Mouse (Mus musculus): ENCODE results near the gene Nlrp4c.

DNA sequence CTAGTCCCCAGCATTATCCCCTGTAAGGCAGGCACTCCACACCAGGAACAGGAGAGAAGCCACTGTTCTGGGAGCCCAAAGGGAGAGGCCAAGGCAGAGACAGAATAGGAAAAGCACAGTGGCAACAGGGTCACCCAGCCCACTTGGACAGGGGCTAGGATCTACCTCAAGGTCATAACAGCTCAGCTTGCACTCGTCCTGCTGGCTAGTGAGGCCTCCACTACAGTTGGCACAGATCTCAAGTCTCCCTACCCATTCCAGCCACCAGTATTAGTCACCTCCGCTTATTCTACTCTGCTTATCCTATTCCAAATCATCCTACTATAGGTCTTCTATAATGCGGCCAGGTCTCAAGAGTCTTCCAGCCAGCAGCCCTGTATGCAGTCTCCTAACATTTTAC is 108.2 kb downstream of the Nlrp4c start:
- TF ChIP-seq POLR2A (IDR thresholded peaks at IDR 0.05; ENCODE audit: low read depth, low read length) = no peak
- no peak for TF ChIP-seq CTCF (IDR thresholded peaks at IDR 0.05; ENCODE audit: borderline replicate concordance, insufficient read depth, low read length)

Data from embryonic fibroblast, embryonic 13.5 days (primary cell).